Mouse (Mus musculus): Measurements from ENCODE around the gene Efna5. TPM values are rescaled to one million over a fixed set of nuclear protein-coding genes. Genes with fewer than 3 reads are reported as not detected.

Gene Efna5
- polyA plus RNA-seq, 1 experiment: 1.9 TPM

- Histone ChIP-seq H3K27ac (ENCODE audit: control insufficient read depth, insufficient read depth, low read length) (no peak overlapping the region), H3K36me3 (ENCODE audit: control insufficient read depth, insufficient read depth, low read length) (no peaks in the 10 kb centered on the region), H3K27me3 (ENCODE audit: control insufficient read depth, insufficient read depth, low read length) (no peaks in the 10 kb centered on the region), H3K4me1 (replicated peaks; ENCODE audit: control insufficient read depth, insufficient read depth, low read length) (no peaks in the 10 kb centered on the region), H3K4me3 (ENCODE audit: control insufficient read depth, insufficient read depth, low read length) (no peak overlapping the region)
- WGBS: 75% methylated on average over 9 of the region's 9 CpGs
- no peak for TF ChIP-seq POLR2A (IDR thresholded peaks at IDR 0.05; ENCODE audit: control insufficient read depth, extremely low read depth, insufficient read depth, low read length, poor library complexity)
- no peak for TF ChIP-seq CTCF (IDR thresholded peaks at IDR 0.05; ENCODE audit: borderline replicate concordance, control insufficient read depth, extremely low read depth, insufficient read depth, low read length, poor library complexity)
- no peak for DNase-seq
These were observed 306.4 kb downstream of the Efna5 start for GRCm38 (mm10) chr17:62574499-62575265.

GRCm38 (mm10) chr17:62570101-62570500 is 311.0 kb downstream of the Efna5 start:
- Histone ChIP-seq H3K4me1 (replicated peaks; ENCODE audit: control insufficient read depth, insufficient read depth, low read length) (no peaks in the 10 kb centered on the region), H3K27ac (ENCODE audit: control insufficient read depth, insufficient read depth, low read length) (no peak overlapping the region), H3K4me3 (ENCODE audit: control insufficient read depth, insufficient read depth, low read length) (no peak overlapping the region), H3K27me3 (ENCODE audit: control insufficient read depth, insufficient read depth, low read length) (no peaks in the 10 kb centered on the region), H3K36me3 (ENCODE audit: control insufficient read depth, insufficient read depth, low read length) (no peaks in the 10 kb centered on the region)
- no peak for DNase-seq
- WGBS: 87% methylated on average over 1 of the region's 1 CpGs
- no peak for TF ChIP-seq POLR2A (IDR thresholded peaks at IDR 0.05; ENCODE audit: control insufficient read depth, extremely low read depth, insufficient read depth, low read length, poor library complexity)
- no peak for TF ChIP-seq CTCF (IDR thresholded peaks at IDR 0.05; ENCODE audit: borderline replicate concordance, control insufficient read depth, extremely low read depth, insufficient read depth, low read length, poor library complexity)

- TF ChIP-seq POLR2A (IDR thresholded peaks at IDR 0.05; ENCODE audit: control insufficient read depth, extremely low read depth, insufficient read depth, low read length, poor library complexity) (no peak), CTCF (IDR thresholded peaks at IDR 0.05; ENCODE audit: borderline replicate concordance, control insufficient read depth, extremely low read depth, insufficient read depth, low read length, poor library complexity) (no peak)
- no peaks in the 10 kb centered on the region for H3K36me3 ChIP-seq (ENCODE audit: control insufficient read depth, insufficient read depth, low read length)
- H3K4me3 ChIP-seq (ENCODE audit: control insufficient read depth, insufficient read depth, low read length): no peak overlapping the region
- 95% methylated on average over 4 of the region's 4 CpGs for WGBS
- no peak overlapping the region for H3K27ac ChIP-seq (ENCODE audit: control insufficient read depth, insufficient read depth, low read length)
- no peaks in the 10 kb centered on the region for H3K4me1 ChIP-seq (replicated peaks; ENCODE audit: control insufficient read depth, insufficient read depth, low read length)
- DNase-seq: no peak
- H3K27me3 ChIP-seq (ENCODE audit: control insufficient read depth, insufficient read depth, low read length): no peaks in the 10 kb centered on the region
These were observed 313.1 kb downstream of the Efna5 start for GRCm38 (mm10) chr17:62568019-62568418.

DNA sequence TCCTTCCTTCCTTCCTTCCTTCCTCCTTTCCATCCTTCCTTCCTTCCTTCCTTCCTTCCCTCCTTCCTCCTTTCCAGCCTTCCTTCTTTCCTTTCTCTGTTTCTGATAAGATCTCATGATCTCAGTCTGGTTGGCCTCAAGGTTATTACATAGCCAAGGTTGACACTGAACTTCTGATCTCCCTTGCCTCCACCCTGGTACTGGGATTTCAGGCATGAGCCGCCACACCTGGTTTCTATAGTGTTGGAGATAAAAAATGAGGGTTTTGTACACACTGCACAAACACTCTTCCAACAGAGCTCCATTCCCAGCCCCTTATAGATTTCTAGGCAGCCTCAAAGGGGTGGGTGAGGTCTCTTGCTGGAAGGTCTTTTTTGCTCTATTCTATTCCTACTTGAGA is 315.5 kb downstream of the Efna5 start:
- no peaks in the 10 kb centered on the region for H3K27me3 ChIP-seq (ENCODE audit: control insufficient read depth, insufficient read depth, low read length)
- no peak overlapping the region for H3K27ac ChIP-seq (ENCODE audit: control insufficient read depth, insufficient read depth, low read length)
- H3K4me1 ChIP-seq (replicated peaks; ENCODE audit: control insufficient read depth, insufficient read depth, low read length): no peaks in the 10 kb centered on the region
- no peak for DNase-seq
- H3K4me3 ChIP-seq (ENCODE audit: control insufficient read depth, insufficient read depth, low read length): no peak overlapping the region
- 94% methylated on average over 1 of the region's 1 CpGs for WGBS
- TF ChIP-seq CTCF (IDR thresholded peaks at IDR 0.05; ENCODE audit: borderline replicate concordance, control insufficient read depth, extremely low read depth, insufficient read depth, low read length, poor library complexity) (no peak), POLR2A (IDR thresholded peaks at IDR 0.05; ENCODE audit: control insufficient read depth, extremely low read depth, insufficient read depth, low read length, poor library complexity) (no peak)
- no peaks in the 10 kb centered on the region for H3K36me3 ChIP-seq (ENCODE audit: control insufficient read depth, insufficient read depth, low read length)

DNA sequence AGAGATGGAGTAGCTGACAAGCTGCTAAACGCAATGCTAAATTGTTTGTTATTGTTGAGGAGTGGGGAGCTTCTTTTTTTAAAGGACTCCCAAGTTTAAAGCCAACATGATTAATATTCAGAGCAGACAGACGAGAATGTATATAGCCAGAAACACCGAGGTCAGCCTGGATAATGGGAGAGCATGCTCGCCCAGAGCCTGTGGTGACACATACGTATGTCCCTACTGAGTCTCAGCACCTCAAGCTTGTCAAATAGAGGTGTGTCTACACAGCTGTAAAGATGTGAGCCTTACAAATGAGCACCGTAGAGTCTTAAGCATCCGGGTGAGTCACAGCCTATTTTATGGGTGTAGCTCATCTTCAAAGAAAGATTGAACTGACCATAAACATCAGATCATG is 318.7 kb downstream of the Efna5 start:
- TF ChIP-seq CTCF (IDR thresholded peaks at IDR 0.05; ENCODE audit: borderline replicate concordance, control insufficient read depth, extremely low read depth, insufficient read depth, low read length, poor library complexity): no peak
- no peak for TF ChIP-seq POLR2A (IDR thresholded peaks at IDR 0.05; ENCODE audit: control insufficient read depth, extremely low read depth, insufficient read depth, low read length, poor library complexity)
- Histone ChIP-seq H3K36me3 (ENCODE audit: control insufficient read depth, insufficient read depth, low read length) (no peaks in the 10 kb centered on the region), H3K27me3 (ENCODE audit: control insufficient read depth, insufficient read depth, low read length) (no peaks in the 10 kb centered on the region), H3K4me1 (replicated peaks; ENCODE audit: control insufficient read depth, insufficient read depth, low read length) (no peaks in the 10 kb centered on the region), H3K27ac (ENCODE audit: control insufficient read depth, insufficient read depth, low read length) (no peak overlapping the region), H3K4me3 (ENCODE audit: control insufficient read depth, insufficient read depth, low read length) (no peak overlapping the region)
- DNase-seq: no peak
- WGBS: 90% methylated on average over 7 of the region's 7 CpGs

DNA sequence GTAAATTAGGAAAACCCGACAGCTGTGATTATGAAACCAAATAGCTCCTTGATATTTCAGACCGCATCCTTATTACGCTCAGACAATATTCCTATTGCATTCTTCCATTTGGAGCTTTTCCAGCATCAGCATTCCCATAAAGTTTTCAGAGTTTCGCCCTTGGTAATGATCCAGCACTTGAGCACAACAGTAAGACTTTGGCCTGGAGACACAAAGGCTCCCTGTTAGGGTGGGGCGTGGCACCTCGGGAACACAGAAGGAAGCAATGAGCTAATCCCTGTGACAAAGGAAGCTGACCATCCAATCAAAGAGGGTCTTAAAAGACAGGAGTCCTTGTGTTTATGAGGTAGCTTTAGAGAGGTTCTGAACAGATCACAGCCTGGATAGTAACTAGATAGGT is 323.9 kb downstream of the Efna5 start:
- Histone ChIP-seq H3K27me3 (ENCODE audit: control insufficient read depth, insufficient read depth, low read length) (no peaks in the 10 kb centered on the region), H3K4me1 (replicated peaks; ENCODE audit: control insufficient read depth, insufficient read depth, low read length) (no peaks in the 10 kb centered on the region), H3K27ac (ENCODE audit: control insufficient read depth, insufficient read depth, low read length) (no peak overlapping the region), H3K4me3 (ENCODE audit: control insufficient read depth, insufficient read depth, low read length) (no peak overlapping the region), H3K36me3 (ENCODE audit: control insufficient read depth, insufficient read depth, low read length) (no peaks in the 10 kb centered on the region)
- 94% methylated on average over 6 of the region's 6 CpGs for WGBS
- DNase-seq: no peak
- no peak for TF ChIP-seq POLR2A (IDR thresholded peaks at IDR 0.05; ENCODE audit: control insufficient read depth, extremely low read depth, insufficient read depth, low read length, poor library complexity)
- no peak for TF ChIP-seq CTCF (IDR thresholded peaks at IDR 0.05; ENCODE audit: borderline replicate concordance, control insufficient read depth, extremely low read depth, insufficient read depth, low read length, poor library complexity)
